34 mouse cellular contexts compared by ENCODE assay signal in genomic region chr5:91732002-91732401, GRCm38 (mm10).
"Had no signal": no experiment of that assay in that cellular context is flagged by ENCODE, and none has a peak within 500 bp of the region (broad histone marks: within the 10 kb centered on the region; RNA-seq: fewer than 3 reads in every experiment).

No protein-coding gene starts in this region.

- H3K9me3 ChIP-seq: heart, embryonic 12.5 days; heart, embryonic 13.5 days; heart, embryonic 15.5 days; hindbrain, embryonic 10.5 days; hindbrain, embryonic 12.5 days; hindbrain, embryonic 13.5 days; hindbrain, embryonic 15.5 days; intestine, embryonic 15.5 days; kidney, embryonic 15.5 days had no signal

- H3K4me1 ChIP-seq: heart, embryonic 15.5 days; hindbrain, embryonic 12.5 days; hindbrain, embryonic 15.5 days; intestine, embryonic 15.5 days had no signal

- H3K27ac ChIP-seq: heart, embryonic 13.5 days; heart, embryonic 15.5 days; hindbrain, embryonic 10.5 days; hindbrain, embryonic 12.5 days; hindbrain, embryonic 13.5 days; hindbrain, embryonic 14.5 days; hindbrain, embryonic 15.5 days; hindbrain, postnatal 0 days; intestine, embryonic 15.5 days; kidney, embryonic 15.5 days; kidney, postnatal 0 days; layer of hippocampus, adult 2 months; left cerebral cortex, adult 2 months had no signal

- H3K9ac ChIP-seq: heart, embryonic 12.5 days; heart, embryonic 13.5 days; heart, embryonic 15.5 days; hindbrain, embryonic 12.5 days; hindbrain, embryonic 13.5 days; hindbrain, embryonic 14.5 days; hindbrain, embryonic 15.5 days; intestine, embryonic 15.5 days; kidney, embryonic 15.5 days had no signal

- H3K36me3 ChIP-seq: heart, embryonic 12.5 days; heart, embryonic 13.5 days; heart, embryonic 15.5 days; hindbrain, embryonic 10.5 days; hindbrain, embryonic 12.5 days; hindbrain, embryonic 13.5 days; hindbrain, embryonic 15.5 days; intestine, embryonic 15.5 days; kidney, embryonic 15.5 days had no signal

- H3K4me2 ChIP-seq: heart, embryonic 12.5 days; heart, embryonic 13.5 days; heart, embryonic 15.5 days; hindbrain, embryonic 12.5 days; hindbrain, embryonic 13.5 days; hindbrain, embryonic 14.5 days; hindbrain, embryonic 15.5 days; intestine, embryonic 15.5 days; kidney, embryonic 15.5 days had no signal

- H3K4me3 ChIP-seq: heart, embryonic 12.5 days; heart, embryonic 13.5 days; heart, embryonic 15.5 days; hindbrain, embryonic 10.5 days; hindbrain, embryonic 12.5 days; hindbrain, embryonic 13.5 days; hindbrain, embryonic 15.5 days; intestine, embryonic 15.5 days; kidney, embryonic 15.5 days; layer of hippocampus, adult 2 months; left cerebral cortex, adult 2 months had no signal

- ATAC-seq: hindbrain, embryonic 16.5 days; hindbrain, postnatal 0 days; inflammation-experienced regulatory T-cells, adult 6 months; intestine, embryonic 15.5 days; intestine, embryonic 16.5 days; intestine, postnatal 0 days had no signal

- H3K27me3 ChIP-seq: heart, embryonic 12.5 days; heart, embryonic 13.5 days; heart, embryonic 15.5 days; hindbrain, embryonic 12.5 days; intestine, embryonic 15.5 days; kidney, embryonic 15.5 days had no signal

- DNase-seq: heart, postnatal 10 days; heart, postnatal 14 days; heart, postnatal 36 days; heart, postnatal 4 days; kidney, adult 11 months; kidney, adult 18-20 months; kidney, adult 2 months; kidney, adult 8-10 months; kidney, adult 9 months; kidney, postnatal 10 days; kidney, postnatal 14 days; kidney, postnatal 25 days; kidney, postnatal 36 days; kidney, postnatal 4 days; layer of hippocampus, adult 9-11 months; layer of hippocampus, postnatal 36 days had no signal
